Mouse (Mus musculus): ENCODE results near the gene Hnrnpa0. TPM values are rescaled to one million over a fixed set of nuclear protein-coding genes. Genes with fewer than 3 reads are reported as not detected.
A peak's percentile ranks its signal among the peaks of the same experiment; 100 is the strongest.

Hnrnpa0 gene
- polyA plus RNA-seq, 1 experiment from 2014 or later = 32.8 TPM

DNA sequence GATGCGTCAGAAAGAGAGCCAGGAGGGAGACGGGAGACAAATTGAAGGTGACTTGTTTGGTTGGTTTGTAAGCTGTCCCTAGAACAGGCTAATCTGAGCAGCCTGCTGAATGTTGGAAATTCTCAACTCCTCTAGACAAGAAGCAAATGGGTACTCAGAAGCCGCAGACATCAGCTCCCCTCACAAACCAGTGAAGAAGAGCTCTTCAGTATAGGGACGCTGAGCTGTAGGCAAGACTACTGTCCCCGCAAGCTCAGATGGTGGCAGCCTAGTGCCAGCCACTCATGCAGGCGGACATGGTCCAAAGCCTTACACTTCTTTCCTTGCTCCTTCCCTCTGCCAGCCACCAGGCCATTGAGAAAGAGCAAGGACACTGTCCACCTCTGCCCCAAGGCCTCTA, 17.1 kb downstream of the Hnrnpa0 start:
- H3K4me1 ChIP-seq = peaks cover 18% of the 10 kb centered on the region
- no peak for ATAC-seq (ENCODE audit: insufficient number of reproducible peaks, low FRiP score, low TSS enrichment, low read depth)
- H3K4me3 ChIP-seq (replicated peaks) = no peak overlapping the region
- H3K27me3 ChIP-seq = no peaks in the 10 kb centered on the region
- H3K9me3 ChIP-seq (replicated peaks) = no peaks in the 10 kb centered on the region
- 93% methylated on average over 6 of the region's 6 CpGs for WGBS
- no peak overlapping the region; the same call in 1 of the 2 replicates for H3K4me2 ChIP-seq (replicated peaks)
- no peaks in the 10 kb centered on the region for H3K36me3 ChIP-seq
- H3K27ac ChIP-seq (replicated peaks) = no peak overlapping the region
- no peak overlapping the region for H3K9ac ChIP-seq

GRCm38 (mm10) chr13:58090643-58091042, 37.7 kb downstream of the Hnrnpa0 start:
- H3K4me2 ChIP-seq (replicated peaks) = no peak overlapping the region
- WGBS = 39% methylated on average over 8 of the region's 8 CpGs
- no peaks in the 10 kb centered on the region for H3K27me3 ChIP-seq
- 0 out of 2 replicates have a peak, but pooled peaks cover 5% of the 10 kb centered on the region for H3K4me1 ChIP-seq
- H3K4me3 ChIP-seq (replicated peaks) = no peak overlapping the region
- H3K27ac ChIP-seq (replicated peaks) = no peak overlapping the region
- ATAC-seq (ENCODE audit: insufficient number of reproducible peaks, low FRiP score, low TSS enrichment, low read depth) = peak; percentile 19; the same call in 1 of the 2 replicates
- no peak overlapping the region for H3K9ac ChIP-seq
- H3K36me3 ChIP-seq = no peaks in the 10 kb centered on the region
- H3K9me3 ChIP-seq (replicated peaks) = no peaks in the 10 kb centered on the region

GRCm38 (mm10) chr13:58084396-58084795, 44.0 kb downstream of the Hnrnpa0 start:
- 84% methylated on average over 5 of the region's 5 CpGs for WGBS
- H3K4me1 ChIP-seq = no peaks in the 10 kb centered on the region

GRCm38 (mm10) chr13:58083521-58083920, 44.8 kb downstream of the Hnrnpa0 start:
- ATAC-seq (ENCODE audit: insufficient number of reproducible peaks, low FRiP score, low TSS enrichment, low read depth) = no peak
- WGBS = 79% methylated on average over 11 of the region's 11 CpGs
- Histone ChIP-seq H3K9ac (no peak overlapping the region), H3K4me1 (no peaks in the 10 kb centered on the region), H3K27ac (replicated peaks) (no peak overlapping the region), H3K4me2 (replicated peaks) (no peak overlapping the region), H3K27me3 (no peaks in the 10 kb centered on the region), H3K36me3 (no peaks in the 10 kb centered on the region), H3K4me3 (replicated peaks) (no peak overlapping the region), H3K9me3 (replicated peaks) (no peaks in the 10 kb centered on the region)

More at GRCm38 (mm10) chr13:58084396-58084795, 44.0 kb downstream of the Hnrnpa0 start:
- Histone ChIP-seq H3K4me2 (replicated peaks) (no peak overlapping the region), H3K4me3 (replicated peaks) (no peak overlapping the region), H3K9me3 (replicated peaks) (no peaks in the 10 kb centered on the region), H3K9ac (no peak overlapping the region), H3K36me3 (no peaks in the 10 kb centered on the region), H3K27ac (replicated peaks) (no peak overlapping the region), H3K27me3 (no peaks in the 10 kb centered on the region)
- ATAC-seq (ENCODE audit: insufficient number of reproducible peaks, low FRiP score, low TSS enrichment, low read depth) = no peak

GRCm38 (mm10) chr13:58083048-58083447, 45.3 kb downstream of the Hnrnpa0 start:
- Histone ChIP-seq H3K9me3 (replicated peaks) (no peaks in the 10 kb centered on the region), H3K4me2 (replicated peaks) (no peak overlapping the region), H3K36me3 (no peaks in the 10 kb centered on the region), H3K4me1 (no peaks in the 10 kb centered on the region), H3K27ac (replicated peaks) (no peak overlapping the region), H3K9ac (no peak overlapping the region), H3K4me3 (replicated peaks) (no peak overlapping the region), H3K27me3 (no peaks in the 10 kb centered on the region)
- 61% methylated on average over 5 of the region's 5 CpGs for WGBS
- ATAC-seq (ENCODE audit: insufficient number of reproducible peaks, low FRiP score, low TSS enrichment, low read depth) = no peak

DNA sequence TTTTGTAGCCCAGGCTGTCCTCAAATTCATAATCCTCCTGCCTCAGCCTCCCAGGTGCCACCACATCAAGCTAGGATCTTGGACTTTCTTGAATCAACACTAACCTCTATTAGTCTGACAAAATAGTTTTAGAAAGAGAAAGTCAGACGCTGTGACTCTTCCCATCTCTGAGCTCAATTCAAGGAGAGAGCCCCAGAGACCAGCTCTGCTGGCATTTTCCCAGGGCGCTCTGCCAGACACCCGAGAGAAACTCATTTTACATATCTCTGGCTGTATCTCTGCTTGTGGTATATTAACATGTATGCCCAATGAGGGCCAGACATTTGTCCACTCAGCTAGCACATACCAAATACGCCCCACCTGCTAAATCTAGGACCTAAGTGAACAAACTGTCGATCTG, 50.0 kb downstream of the Hnrnpa0 start:
- Histone ChIP-seq H3K27me3 (no peaks in the 10 kb centered on the region), H3K4me2 (replicated peaks) (no peak overlapping the region), H3K4me3 (replicated peaks) (no peak overlapping the region), H3K27ac (replicated peaks) (no peak overlapping the region), H3K36me3 (no peaks in the 10 kb centered on the region), H3K9me3 (replicated peaks) (no peaks in the 10 kb centered on the region), H3K9ac (no peak overlapping the region), H3K4me1 (no peaks in the 10 kb centered on the region)
- ATAC-seq (ENCODE audit: insufficient number of reproducible peaks, low FRiP score, low TSS enrichment, low read depth) = no peak
- 79% methylated on average over 5 of the region's 5 CpGs for WGBS

Other genes with a start within 250 kb of the Hnrnpa0 start
- 12.0 and 14.4 TPM in 2 replicates for gene Spock1, start 220.2 kb downstream of the Hnrnpa0 start, polyA plus RNA-seq (2015; fragmentation: Nextera tagmentation; extraction: Ambion mirVana)
- 3.6 and 3.8 TPM in 2 replicates for gene Klhl3, start 15.0 kb downstream of the Hnrnpa0 start, polyA plus RNA-seq (2015; fragmentation: Nextera tagmentation; extraction: Ambion mirVana)
- 32.6 and 36.3 TPM in 2 replicates for gene Idnk, start 29.1 kb upstream of the Hnrnpa0 start, polyA plus RNA-seq (2015; fragmentation: Nextera tagmentation; extraction: Ambion mirVana)
- 109 and 115 TPM in 2 replicates for gene Ubqln1, start 87.1 kb upstream of the Hnrnpa0 start, polyA plus RNA-seq (2015; fragmentation: Nextera tagmentation; extraction: Ambion mirVana)
- 23.1 and 26.8 TPM in 2 replicates for gene Gkap1, start 147.1 kb upstream of the Hnrnpa0 start, polyA plus RNA-seq (2015; fragmentation: Nextera tagmentation; extraction: Ambion mirVana)
- gene Kif27, start 230.6 kb upstream of the Hnrnpa0 start, polyA plus RNA-seq (2015; fragmentation: Nextera tagmentation; extraction: Ambion mirVana) = 1.4 and 2.2 TPM in 2 replicates